Mouse (Mus musculus) cerebral cortex, adult 2 months (tissue): ENCODE measurements around the gene Dcaf12l1.

Experiments used
- WGBS: fragments of 180-500 bp; shearing (Covaris S2); methylation state at CpG from one replicate; pipeline ENCODE4 v1.1.7; 2018; 5-methylcytosine and 5-hydroxymethylcytosine counted together

Gene Dcaf12l1

GRCm38 (mm10) chrX:44789761-44790411, at the start of gene Dcaf12l1:
Gene Dcaf12l1, minus strand, starts transcription at chrX:44790197.
- 5% methylated on average over 43 of the region's 47 CpGs for WGBS

GRCm38 (mm10) chrX:44809356-44809755, 19.4 kb upstream of the Dcaf12l1 start:
- 76% methylated on average over 1 of the region's 1 CpGs for WGBS

- 17% methylated on average over 35 of the region's 36 CpGs for WGBS
Measured at GRCm38 (mm10) chrX:44789036-44789760, 799 bp downstream of the Dcaf12l1 start.
